Mouse (Mus musculus) spleen, adult 2 months (tissue): Measurements from ENCODE around the gene Hoxb13. TPM values are rescaled to one million over a fixed set of nuclear protein-coding genes. Genes with fewer than 3 reads are reported as not detected.
A peak's percentile ranks its signal among the peaks of the same experiment; 100 is the strongest.

Experiments
- DNase-seq, 2 experiments: peaks; one replicate each; pipeline versions ENCODE4 v3.0.0 to v3.0.0-alpha.2; 2012 to 2021; ENCODE audit warnings: low spot score in 2 of 2, low read depth in 1 of 2
- H3K27ac ChIP-seq: fragments of 200-500 bp; 2 replicates; pipeline ENCODE4 v1.5.1; 2012; ENCODE audit warnings: low read length, inconsistent platforms; ENCODE audit not compliant: insufficient read depth
- H3K27me3 ChIP-seq: fragments of 200-500 bp; 2 replicates; pipeline ENCODE4 v1.6.1; 2012; ENCODE audit warnings: mild to moderate bottlenecking, moderate library complexity, low read length, inconsistent platforms; ENCODE audit not compliant: control insufficient read depth, insufficient read depth
- H3K36me3 ChIP-seq: fragments of 200-500 bp; 2 replicates; pipeline ENCODE4 v1.6.1; 2012; ENCODE audit warnings: mild to moderate bottlenecking, low read length, inconsistent platforms; ENCODE audit not compliant: control insufficient read depth, insufficient read depth
- H3K4me1 ChIP-seq: fragments of 200-500 bp; 2 replicates; pipeline ENCODE4 v1.6.1; 2011; ENCODE audit warnings: inconsistent platforms; ENCODE audit not compliant: control insufficient read depth, insufficient read depth, insufficient read length
- H3K4me3 ChIP-seq: fragments of 200-500 bp; 2 replicates; pipeline ENCODE4 v1.5.1; 2011; ENCODE audit warnings: mild to moderate bottlenecking, inconsistent platforms; ENCODE audit not compliant: insufficient read depth, insufficient read length; ENCODE audit errors: extremely low read depth
- CTCF ChIP-seq: fragments of 200-500 bp; IDR thresholded peaks from 2 replicates; pipeline ENCODE4 v1.5.1; 2011; ENCODE audit warnings: mild to moderate bottlenecking, inconsistent platforms; ENCODE audit not compliant: insufficient read depth, insufficient read length, insufficient replicate concordance; ENCODE audit errors: extremely low read depth
- POLR2A ChIP-seq: fragments of 200-500 bp; IDR thresholded peaks from 2 replicates; pipeline ENCODE4 v1.6.1; 2011; ENCODE audit warnings: low read depth, low read length, inconsistent platforms
- WGBS: fragments of 180-500 bp; shearing (Covaris S2); methylation state at CpG from one replicate; pipeline ENCODE4 v1.1.7; 2018; 5-methylcytosine and 5-hydroxymethylcytosine counted together
- polyA plus RNA-seq: library from polyadenylated mRNA; depleted of rRNA; stranded (reverse); fragments of >200 nt; gene quantifications from 2 replicates; pipeline ENCODE4 v1.2.3, GENCODE M21; 2012

Hoxb13 gene
- polyA plus RNA-seq, 1 experiment = not detected

DNA sequence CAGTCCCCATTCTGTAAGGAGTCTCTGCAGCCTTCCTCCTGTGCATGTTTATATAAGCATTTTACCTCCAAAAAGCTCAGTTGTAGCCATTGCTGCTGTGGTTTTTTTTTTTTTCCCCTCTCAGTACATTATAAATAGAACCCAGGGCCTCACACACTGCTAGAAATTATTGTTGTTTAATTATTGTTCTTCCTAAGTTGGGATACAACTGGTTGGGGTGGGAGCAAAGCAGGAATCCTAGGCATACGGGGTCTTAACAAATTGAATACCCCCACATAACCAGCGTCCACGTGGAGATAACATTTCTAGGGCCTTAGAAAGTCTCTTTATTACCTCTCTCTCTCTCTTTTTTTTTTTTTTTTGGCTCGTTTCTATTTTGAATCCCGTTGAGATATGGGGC is 3.0 kb upstream of the Hoxb13 start:
- no peaks in the 10 kb centered on the region for H3K36me3 ChIP-seq
- TF ChIP-seq POLR2A (no peak), CTCF (no peak)
- no peak overlapping the region for H3K4me3 ChIP-seq
- WGBS = 7% methylated on average over 5 of the region's 5 CpGs
- no peak for DNase-seq
- no peaks in the 10 kb centered on the region for H3K4me1 ChIP-seq
- peaks cover 20% of the 10 kb centered on the region for H3K27me3 ChIP-seq
- H3K27ac ChIP-seq = no peak overlapping the region

DNA sequence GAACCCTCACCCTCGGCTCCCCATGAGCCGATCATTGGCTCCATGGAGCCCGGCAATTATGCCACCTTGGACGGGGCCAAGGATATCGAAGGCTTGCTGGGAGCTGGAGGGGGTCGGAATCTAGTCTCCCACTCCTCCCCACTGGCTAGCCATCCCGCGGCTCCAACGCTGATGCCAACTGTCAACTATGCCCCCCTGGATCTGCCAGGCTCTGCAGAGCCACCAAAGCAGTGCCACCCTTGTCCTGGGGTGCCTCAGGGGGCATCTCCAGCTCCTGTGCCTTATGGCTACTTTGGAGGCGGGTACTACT is 240 bp downstream of the Hoxb13 start:
- H3K27me3 ChIP-seq = peaks cover 34% of the 10 kb centered on the region
- H3K4me3 ChIP-seq = no peak overlapping the region
- no peak for DNase-seq
- no peak overlapping the region for H3K27ac ChIP-seq
- WGBS = 7% methylated on average over 10 of the region's 10 CpGs
- no peak for TF ChIP-seq POLR2A
- no peak for TF ChIP-seq CTCF
- no peaks in the 10 kb centered on the region for H3K4me1 ChIP-seq
- H3K36me3 ChIP-seq = no peaks in the 10 kb centered on the region

DNA sequence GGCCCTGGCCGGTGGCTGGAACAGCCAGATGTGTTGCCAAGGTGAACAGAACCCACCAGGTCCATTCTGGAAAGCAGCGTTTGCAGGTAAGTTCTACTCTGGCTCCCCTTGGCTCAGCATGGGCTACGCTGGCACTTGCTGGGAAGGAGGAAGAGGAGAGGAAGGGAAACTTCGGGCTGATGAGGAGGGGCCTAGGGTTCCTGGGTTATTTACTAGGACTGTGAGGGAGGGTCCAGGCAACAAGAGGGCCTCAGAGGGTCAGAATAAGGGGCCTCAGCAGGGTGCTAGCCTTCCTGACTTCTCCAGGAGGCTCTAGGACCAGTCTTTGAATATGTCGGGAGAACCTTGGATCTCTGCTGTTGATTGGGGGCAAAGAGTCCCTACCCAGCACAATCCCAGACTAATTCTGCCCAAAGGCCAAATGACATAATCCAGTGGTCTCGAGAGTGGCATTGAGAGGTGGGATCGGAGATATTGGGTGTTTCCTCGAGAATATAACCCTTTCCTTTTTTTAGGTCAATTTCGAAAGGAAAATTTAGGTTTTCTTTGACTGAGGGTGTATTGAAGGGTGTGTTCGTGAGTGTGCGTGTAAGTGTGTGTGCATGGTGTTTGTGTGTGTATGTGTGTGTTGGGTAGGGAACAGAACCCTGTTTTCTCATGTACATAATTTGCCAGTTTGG is 985 bp downstream of the Hoxb13 start:
- Histone ChIP-seq H3K4me1 (no peaks in the 10 kb centered on the region), H3K27me3 (peaks cover 38% of the 10 kb centered on the region), H3K36me3 (no peaks in the 10 kb centered on the region), H3K4me3 (no peak overlapping the region), H3K27ac (no peak overlapping the region)
- WGBS = 15% methylated on average over 11 of the region's 11 CpGs
- no peak for DNase-seq
- TF ChIP-seq CTCF = no peak
- TF ChIP-seq POLR2A = no peak

DNA sequence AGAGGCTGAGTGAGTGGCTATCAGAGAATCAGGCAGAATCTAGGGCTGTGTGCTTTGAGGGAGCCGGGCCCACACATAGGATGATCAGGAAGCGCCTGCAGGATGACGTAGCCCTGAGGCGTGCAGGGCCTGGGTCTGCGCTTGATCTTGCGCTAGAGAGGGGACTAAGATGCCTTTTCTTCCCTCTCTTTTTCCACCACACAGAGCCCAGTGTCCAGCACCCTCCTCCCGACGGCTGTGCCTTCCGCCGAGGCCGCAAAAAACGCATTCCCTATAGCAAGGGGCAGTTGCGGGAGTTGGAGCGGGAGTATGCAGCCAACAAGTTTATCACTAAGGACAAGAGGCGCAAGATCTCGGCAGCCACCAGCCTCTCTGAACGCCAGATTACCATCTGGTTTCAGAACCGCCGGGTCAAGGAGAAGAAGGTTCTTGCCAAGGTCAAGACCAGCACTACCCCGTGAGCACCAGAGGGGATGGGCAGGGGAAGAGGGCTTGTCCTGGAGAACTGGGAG is 1.7 kb downstream of the Hoxb13 start:
- H3K36me3 ChIP-seq = no peaks in the 10 kb centered on the region
- H3K4me1 ChIP-seq = no peaks in the 10 kb centered on the region
- no peak overlapping the region for H3K27ac ChIP-seq
- peaks cover 41% of the 10 kb centered on the region for H3K27me3 ChIP-seq
- TF ChIP-seq CTCF (no peak), POLR2A (no peak)
- H3K4me3 ChIP-seq = no peak overlapping the region
- 11% methylated on average over 20 of the region's 20 CpGs for WGBS
- no peak for DNase-seq

DNA sequence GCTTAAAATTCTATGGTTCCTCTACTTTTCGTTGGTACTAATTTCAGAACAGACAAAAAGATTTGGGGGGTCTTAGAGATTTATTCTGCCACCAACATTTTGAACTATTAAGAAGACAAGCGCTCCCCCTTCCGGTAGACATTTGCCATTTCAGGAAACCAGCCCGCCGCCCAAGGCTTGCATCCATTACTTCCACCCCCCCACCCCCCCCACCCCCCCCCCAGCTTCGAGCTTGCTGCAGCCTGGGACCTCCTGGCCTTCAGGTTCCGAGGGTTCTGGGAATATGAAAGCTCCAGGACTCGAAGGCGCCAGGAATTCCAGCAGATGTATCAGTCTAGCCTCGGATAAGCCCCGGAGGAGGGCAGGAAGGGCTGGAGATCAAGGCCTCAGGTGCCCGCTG is 4.5 kb downstream of the Hoxb13 start:
- 0 out of 2 replicates have a peak, but pooled peaks have one; percentile 10 for TF ChIP-seq CTCF
- no peak for TF ChIP-seq POLR2A
- H3K4me3 ChIP-seq = no peak overlapping the region
- under 1% methylated on average over 12 of the region's 12 CpGs for WGBS
- DNase-seq = no peak
- H3K4me1 ChIP-seq = no peaks in the 10 kb centered on the region
- H3K27me3 ChIP-seq = peaks cover 50% of the 10 kb centered on the region
- H3K36me3 ChIP-seq = no peaks in the 10 kb centered on the region
- no peak overlapping the region for H3K27ac ChIP-seq

DNA sequence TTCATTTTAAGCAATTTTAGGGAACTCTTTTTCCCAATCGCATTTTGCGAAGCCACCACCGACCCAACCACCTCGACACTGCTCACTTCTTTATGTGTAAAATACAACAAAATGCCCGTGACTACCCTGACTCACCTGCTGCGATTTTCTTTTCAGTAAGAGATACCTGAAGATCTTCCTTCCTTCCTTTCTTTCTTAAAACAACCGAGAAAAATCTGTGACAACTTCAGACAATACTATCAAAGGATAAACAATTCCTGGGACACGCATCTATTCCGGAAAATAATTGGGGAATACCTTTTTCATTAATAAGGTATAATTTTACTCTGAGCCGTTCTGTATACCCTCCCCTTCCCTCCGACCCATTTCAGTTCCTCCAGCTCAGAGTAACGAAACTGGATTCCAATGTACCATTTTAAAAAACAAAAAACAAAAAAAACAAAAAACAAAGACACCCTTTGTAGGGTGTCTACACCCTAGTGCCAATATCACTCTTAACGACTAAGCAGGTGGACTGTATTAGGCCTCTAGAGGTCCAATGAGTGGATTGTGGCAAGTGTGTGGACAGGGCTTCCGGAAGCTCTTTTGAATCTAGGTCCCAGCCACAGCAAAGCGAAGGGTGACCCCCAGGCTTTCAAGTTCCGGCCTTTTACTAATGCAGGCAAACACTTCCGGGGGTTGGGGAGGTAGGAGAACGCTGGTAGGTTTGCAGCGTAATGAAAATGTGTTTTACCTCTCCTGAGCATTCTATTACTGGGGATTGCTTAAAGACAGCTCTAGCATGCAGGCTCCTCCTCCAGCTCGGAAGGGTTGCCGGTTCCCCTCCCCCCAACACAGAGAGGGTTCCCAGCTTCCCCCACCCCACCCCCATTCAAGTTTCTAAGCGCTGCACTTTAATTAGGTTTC is 5.3 kb downstream of the Hoxb13 start:
- no peak for DNase-seq
- WGBS = 5% methylated on average over 22 of the region's 22 CpGs
- H3K27me3 ChIP-seq = peaks cover 52% of the 10 kb centered on the region

More for the DNA sequence above, 5.3 kb downstream of the Hoxb13 start:
- no peak overlapping the region for H3K4me3 ChIP-seq
- H3K27ac ChIP-seq = no peak overlapping the region
- no peaks in the 10 kb centered on the region for H3K36me3 ChIP-seq
- H3K4me1 ChIP-seq = no peaks in the 10 kb centered on the region
- TF ChIP-seq CTCF = no peak
- TF ChIP-seq POLR2A = no peak
